Mouse (Mus musculus) thymus, adult 2 months (tissue): ENCODE measurements around the gene Per1.

Source experiments
- CTCF ChIP-seq: fragments of 200-500 bp; IDR thresholded peaks from 2 replicates; pipeline ENCODE4 v1.5.1; 2012; ENCODE audit warnings: mild to moderate bottlenecking, control low read depth, low read length, moderate library complexity, borderline replicate concordance; ENCODE audit not compliant: control insufficient read depth, poor library complexity, insufficient read depth; ENCODE audit errors: extremely low read depth
- POLR2A ChIP-seq: fragments of 200-500 bp; IDR thresholded peaks from 2 replicates; pipeline ENCODE4 v1.6.1; 2012; ENCODE audit warnings: mild to moderate bottlenecking, low read length, control low read depth, moderate library complexity; ENCODE audit not compliant: control insufficient read depth, poor library complexity, insufficient read depth; ENCODE audit errors: extremely low read depth

DNA sequence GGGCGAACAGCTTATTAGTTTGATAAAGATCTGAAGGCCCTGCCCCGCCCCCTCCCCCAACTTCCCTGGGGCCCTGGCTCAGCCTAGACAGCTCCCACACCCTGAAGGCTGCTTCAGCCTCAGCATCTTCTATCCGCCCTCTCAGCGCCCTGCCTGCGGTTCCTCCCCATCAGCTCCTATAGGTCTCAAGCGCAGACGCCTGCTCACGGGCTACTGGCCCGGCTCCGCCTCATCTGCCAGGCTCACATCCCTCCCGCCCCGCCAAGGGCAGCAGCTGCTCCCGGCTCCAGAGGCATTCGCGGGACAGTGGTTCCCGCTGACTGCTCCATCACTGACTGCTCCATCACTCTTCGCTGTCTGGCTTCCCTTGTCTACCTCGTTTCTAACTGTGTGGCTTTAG is 61.8 kb downstream of the Per1 start, which contains the start of gene Alox12b:
- TF ChIP-seq CTCF (no peak), POLR2A (no peak)
